Mouse (Mus musculus): ENCODE measurements around the gene Slc38a6.

The Slc38a6 gene

DNA sequence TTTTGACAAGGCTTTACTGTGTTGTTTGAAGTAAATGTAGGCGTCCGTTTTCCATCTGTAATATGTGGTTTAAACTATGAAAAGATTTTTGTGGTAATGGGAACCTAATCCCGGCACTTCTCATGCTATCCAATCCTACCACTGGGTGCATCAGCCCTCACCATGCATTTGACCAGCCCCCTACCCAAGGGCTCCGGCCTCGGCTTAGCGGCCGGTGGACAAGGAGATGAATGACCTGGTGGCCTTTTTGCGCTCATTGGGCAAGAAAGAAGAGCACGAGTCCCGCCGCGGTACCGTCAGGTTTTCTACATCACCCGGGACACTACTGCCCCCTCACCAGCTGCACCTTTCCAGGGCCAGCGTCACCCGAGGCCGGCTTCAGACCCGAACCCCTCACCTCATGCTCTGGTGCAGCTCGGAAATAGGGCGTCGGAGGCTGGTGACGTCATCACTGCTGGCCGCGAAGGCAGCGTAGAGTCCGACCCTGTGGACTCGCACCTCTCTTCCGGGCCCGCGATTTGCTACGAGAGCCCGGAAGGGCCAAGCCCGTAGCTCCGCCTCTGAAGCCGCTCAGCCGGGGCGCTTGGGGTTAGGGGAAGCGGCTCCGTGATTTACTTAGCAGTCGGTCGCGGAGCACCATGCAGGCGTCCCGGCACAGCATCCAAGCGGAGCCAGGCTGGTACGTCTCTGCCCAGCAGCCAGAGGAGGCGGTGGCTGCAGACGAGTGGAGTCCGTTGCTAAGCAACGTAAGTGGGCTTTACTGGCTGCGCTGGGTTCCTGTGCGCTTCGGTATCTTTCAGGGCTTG is at the start of gene Slc38a6, which contains the start of gene Trmt5:
Gene Slc38a6, plus strand, starts transcription at position 493 of the 806 bp plus-strand sequence.
Gene Trmt5, minus strand, starts transcription at position 424 of the 806 bp plus-strand sequence.
- DNase-seq (ENCODE audit: low read depth), result peak; percentile 92

DNA sequence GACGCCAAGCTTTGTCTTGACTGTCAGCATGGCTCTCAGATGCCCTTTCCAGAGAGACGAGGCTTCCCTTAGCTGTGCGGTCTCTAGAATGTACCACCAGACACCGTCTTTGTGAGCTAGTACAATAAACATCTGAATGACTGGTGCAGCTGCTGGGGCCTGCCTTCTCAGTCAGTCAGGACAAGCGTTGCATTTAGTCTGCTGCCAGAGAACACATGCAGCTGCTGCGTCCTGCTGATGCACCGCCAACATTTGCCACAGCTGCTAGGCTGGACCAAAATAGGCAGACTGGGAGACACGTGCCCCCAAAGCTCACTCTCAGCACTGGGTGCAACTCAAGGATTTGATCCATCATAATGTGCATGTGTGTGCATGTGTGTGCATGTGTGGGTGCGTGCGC is 44.6 kb upstream of the Slc38a6 start:
- no peak for DNase-seq (ENCODE audit: low read depth)

DNA sequence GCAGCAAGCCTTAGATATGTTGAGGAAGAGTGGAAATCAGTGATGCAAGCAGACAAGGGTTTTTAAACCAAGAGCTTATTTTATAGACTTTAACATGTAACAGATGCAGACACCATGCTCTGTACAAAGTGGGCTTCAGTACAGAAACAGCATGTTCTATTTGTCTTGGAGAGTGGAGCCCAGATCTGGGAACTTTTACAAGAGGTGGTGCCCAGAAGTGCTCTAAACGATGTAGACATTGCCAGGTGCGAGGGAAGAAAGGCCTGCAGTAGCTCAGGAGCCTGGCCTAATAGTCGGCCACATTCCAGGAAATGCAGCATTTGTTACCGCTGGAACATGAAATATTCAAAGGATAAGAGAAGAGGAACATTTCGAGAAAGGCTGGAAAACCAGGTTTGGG is 40.9 kb upstream of the Slc38a6 start:
- no peak for DNase-seq (ENCODE audit: low read depth)

DNA sequence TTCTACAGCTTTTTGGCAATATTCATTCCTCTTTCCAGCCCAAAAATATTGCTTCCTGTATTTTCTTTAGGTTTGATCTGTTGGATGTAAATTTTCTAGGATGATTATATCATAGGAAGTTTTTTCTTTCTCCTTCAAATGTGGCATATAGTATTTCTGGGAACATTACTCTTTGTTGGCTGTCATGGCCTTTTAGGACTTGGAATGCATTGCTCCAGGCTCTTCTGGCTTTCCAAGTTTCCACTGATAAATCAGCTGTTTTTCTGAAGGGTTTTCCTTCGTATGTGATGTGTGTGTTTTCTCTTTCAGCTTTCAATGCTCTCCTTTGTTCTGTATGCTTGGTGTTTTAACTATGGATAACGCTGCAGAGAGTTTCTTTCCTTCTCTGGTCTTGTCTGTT is 31.6 kb upstream of the Slc38a6 start:
- no peak for DNase-seq (ENCODE audit: low read depth)

DNA sequence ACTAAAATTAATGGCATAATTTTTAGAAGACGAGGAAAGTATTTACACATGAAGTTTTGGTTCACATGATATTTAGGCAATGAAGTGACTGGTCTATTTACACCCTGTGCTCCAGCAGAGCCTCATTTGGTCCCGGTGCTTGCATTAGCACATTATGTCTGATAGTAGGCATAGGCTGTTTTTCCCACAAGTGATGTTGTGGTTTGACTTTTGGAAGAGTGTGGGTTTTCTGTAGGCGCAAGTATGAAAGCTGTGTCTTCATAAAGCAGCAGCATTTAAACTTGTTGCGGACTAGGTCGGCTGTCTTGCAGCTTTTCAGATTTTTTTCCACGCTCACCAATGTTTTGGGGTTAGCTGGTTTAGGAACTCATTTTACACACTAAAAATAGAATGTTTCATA is 27.3 kb upstream of the Slc38a6 start:
- no peak for DNase-seq (ENCODE audit: low read depth)

DNA sequence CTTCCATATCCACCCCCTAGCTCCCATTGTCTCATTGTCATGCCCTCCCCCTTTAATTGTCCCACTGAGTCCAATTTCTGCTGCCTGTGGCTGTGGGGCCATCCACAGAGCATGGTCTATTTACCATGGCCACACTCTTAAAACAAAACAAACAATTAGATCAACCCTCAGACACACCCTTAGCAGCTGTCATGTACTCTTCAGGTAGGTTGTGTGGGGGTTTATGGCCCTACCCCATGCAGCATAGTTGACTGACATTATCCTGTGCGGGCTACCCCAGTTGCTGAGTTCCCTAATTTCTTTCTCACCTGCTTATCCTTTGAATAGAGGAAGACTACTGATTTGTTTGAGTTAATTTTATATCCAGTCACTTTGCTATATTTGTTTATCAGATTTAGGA is 26.2 kb upstream of the Slc38a6 start:
- DNase-seq (ENCODE audit: low read depth), result no peak

DNA sequence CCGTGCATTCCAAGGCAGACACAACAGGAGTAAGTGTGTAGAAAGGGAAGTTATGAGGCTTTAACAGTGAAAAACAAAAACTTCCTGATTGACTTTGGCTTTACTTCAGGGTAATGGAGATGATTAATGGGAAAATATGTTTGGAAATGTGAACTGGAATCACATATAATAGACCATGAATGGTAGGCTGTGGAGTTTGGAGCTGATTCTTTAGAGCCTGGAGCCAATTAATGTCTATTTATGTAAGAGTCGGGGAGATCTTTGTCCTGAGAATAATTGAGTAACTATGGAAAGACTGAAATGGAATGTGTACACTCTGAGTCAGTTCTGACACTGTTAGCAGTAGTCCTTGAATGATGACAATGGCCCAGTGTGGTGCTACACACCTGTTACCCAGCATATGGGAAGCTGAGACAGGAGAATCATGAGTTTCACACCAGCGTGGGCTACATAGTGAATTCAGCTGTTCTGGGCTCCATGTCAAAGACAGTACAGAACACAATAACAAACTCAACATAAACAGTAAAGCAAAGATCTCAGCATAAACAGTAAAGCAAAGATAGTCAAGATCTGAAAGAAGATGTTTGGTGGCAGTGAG is 21.1 kb upstream of the Slc38a6 start:
- no peak for DNase-seq (ENCODE audit: low read depth)

DNA sequence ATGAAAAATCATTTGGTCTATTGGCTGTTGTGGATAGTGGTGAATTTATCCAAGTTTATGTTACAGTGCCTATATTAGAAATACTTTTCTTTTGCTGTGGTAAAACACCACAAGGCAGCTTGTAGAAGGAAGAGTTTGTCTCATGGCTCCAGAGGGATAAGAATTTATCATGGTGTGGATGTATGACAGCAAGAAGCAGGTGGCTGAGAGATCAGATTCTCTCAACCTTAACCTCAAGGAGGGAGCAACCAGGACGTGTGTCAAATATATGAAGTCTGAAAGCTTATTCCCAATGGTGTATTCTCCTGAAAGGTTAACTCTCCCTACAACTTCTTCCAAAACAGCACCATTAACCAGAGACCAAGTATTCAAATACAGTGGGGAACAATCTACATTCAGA is 20.0 kb upstream of the Slc38a6 start:
- no peak for DNase-seq (ENCODE audit: low read depth)

DNA sequence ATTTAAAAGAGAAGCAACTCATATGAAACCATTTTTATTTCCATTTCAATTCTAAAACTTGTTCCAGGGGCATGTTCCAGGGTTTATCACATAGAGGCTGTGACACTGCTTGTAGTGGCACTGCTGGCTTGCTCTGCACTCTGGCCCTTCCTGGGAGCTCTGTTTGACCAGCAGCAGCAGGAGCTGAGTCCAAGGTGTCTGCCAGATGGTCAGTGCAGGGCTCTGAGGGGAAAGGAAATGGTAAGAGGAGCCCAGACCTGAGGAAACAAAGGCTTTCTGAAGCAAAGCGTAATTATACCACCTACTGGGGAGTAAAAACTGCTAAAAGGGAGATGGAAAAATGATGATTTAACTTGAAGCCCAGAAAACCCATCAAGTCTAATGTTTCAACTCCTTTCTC is 18.1 kb upstream of the Slc38a6 start:
- no peak for DNase-seq (ENCODE audit: low read depth)

DNA sequence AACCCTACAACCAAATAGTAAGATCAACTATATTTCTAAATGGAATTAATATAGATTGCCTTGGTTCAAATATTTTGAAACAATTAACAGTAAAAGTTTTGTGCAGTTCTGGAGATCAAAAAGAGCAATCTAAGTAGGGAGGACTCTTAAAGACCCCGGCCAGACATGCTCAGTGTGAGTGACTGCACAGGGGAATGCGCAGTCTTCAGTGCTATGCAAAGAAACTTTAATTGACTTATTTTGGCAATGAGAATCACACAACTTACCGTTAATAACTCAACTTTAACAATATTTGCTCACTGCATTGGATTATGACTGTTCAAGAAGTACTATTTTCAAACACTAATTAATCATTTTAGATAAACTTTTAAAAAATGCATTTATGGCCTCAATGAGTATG is 17.0 kb upstream of the Slc38a6 start:
- no peak for DNase-seq (ENCODE audit: low read depth)

DNA sequence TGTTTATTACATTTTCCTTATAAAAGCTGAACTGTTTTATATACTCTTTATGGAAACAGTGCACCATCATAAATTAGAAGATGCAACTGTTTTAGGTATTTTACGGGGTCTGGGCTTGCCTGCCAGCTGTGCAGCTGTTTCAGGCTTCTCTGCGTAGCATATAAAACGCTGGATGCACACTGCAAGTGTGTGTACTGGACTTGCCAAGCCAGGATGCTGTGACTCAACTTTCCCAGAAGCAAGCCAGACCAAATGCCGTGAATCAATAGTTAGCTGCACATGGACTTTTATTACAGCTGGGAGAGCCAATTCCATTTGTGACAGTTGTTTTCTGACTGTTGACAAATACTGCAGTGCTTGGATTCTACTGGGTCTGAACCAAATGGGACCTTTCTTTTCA is 16.6 kb upstream of the Slc38a6 start:
- no peak for DNase-seq (ENCODE audit: low read depth)

DNA sequence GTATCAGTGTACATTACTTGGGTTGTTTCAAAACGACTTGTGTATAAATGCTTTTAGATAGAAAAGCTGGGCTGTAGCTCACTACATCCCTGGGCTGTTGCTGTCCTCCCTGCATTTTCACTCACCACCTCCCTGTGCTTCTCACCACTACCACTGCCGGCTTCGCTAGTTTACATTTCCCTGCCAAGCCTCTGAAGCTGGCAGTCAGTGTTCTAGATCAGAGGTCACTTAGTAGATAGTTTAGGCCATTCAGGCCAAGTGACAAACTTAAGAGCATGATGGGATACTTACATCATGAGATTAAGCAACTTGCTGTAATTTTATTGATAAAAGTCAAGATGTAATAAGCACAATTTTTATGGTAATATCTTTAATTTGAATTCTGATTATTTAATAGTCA is 11.7 kb upstream of the Slc38a6 start:
- DNase-seq (ENCODE audit: low read depth), result no peak

DNA sequence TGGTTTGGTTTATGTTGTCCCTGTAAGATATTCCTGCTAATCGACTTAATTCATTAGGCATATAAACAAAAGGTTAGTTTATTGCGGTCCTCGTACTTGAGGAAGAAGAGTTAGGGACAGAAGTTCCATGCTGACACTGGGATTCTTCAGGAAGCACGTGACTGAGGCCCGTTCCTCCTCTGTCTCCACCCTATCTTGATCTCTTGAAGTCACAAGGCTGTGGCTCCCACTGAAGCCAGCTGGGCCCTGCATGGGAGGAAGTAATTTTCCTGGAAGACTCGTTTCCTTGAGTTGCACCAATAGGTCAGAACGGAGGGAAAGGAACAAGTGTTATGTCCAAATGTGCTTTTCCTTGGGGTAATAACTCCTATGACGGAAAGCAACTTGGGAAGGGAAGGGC is 1.0 kb downstream of the Slc38a6 start:
- DNase-seq (ENCODE audit: low read depth), result peak; percentile 6

DNA sequence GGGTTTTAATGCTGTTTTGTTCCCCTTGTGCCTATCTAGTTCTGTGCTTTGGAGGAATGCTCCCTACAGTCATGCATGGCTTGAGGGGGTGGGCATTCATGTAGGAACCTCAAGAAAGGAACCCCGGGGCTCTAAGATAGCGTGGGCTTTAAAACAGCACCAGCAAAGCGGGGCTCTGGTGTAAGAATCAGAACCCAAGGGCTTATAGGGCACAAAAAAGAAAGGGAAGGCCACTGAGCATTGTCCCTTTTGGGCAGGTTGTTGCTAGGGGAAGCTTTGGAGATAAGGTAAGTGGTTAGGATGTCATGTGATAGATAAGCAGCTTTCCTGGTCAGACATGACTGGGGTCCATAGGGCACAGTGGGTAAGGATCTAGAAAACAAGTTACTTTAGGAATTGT is 2.0 kb downstream of the Slc38a6 start:
- no peak for DNase-seq (ENCODE audit: low read depth)

DNA sequence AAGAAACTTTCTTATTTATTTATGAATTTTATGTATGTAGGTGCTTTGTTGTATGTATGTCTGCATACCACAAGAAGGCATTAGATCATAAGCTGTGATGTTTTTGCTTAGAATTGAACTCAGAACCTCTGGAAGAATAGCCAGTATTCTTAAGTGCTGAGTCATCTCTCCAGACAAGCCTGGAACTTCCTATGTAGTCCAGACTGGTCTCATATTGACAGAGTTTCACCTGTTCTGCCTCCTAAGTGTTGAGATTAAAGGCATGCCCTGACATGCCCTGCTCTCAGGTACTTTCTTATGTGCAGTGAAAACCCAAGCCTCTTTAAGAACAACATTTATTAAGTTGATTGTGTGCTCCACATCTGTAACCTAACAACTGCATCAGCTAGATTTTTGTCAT is 8.3 kb downstream of the Slc38a6 start:
- no peak for DNase-seq (ENCODE audit: low read depth)

DNA sequence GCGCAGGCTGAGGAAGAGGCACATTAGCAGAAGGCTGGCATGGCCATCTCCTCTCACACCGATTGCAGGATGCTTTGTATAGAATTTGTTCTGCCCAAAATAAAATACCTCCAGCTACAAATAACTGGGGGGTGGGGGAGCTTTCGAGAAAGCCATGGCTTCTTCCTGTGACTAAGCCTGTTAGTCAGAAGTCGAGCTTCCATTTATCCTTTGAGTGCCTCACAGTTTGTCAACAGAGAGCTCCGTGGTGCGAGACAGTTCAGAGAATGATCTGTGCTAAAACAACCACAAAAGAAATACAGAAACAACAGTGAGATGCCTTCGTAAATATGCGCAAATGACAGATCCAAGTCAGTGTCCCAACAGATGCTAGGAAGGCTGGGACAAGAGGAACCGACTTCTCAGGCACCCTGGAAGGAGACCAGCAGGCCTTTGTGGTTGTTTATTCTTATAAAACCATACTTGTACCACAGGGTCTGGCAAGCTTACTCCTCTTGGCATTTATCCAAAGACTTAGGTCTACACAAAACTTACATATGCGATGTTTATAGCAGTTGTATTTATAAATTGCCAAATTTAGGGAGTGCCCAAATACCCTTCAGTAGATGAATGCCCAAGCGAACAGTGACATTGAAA is 9.0 kb downstream of the Slc38a6 start:
- no peak for DNase-seq (ENCODE audit: low read depth)

DNA sequence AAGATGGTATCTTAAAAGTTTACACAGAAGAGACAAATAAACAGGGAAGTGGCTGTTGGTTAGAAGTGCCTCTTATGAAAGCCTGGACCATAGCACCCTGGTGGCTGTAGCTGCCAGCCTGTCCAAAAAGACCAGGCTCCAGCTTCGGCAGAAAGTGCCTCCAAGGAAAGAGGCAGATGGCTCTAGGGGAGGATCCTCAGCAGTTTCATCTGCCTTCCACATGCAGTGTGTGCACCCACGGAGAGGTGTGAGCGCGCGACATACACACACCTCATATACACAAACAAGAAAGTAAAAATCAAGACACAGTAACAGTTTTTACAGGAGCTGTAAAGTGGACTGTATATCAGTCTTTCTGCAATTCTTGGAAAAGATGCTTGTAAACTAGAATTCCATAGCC is 12.0 kb downstream of the Slc38a6 start:
- DNase-seq (ENCODE audit: low read depth), result no peak

DNA sequence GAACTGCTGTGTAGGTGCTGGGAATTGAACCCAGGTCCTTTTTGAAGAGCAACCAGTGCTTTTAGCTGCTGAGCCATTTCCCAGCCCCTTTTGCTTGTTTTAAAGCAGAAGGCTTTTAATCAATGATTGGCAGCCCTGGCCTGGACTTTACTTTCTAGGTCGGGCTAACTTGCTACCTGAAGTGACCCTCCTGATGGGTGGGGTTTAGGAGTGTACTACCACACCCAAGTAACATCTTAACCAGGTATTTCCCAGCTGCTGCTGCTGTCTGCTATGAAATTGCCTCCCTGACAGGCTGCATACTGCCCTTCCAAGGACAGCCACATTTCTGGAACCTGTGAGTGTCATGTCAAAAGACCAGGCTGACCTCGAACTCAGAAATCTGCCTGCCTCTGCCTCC is 14.0 kb downstream of the Slc38a6 start:
- DNase-seq (ENCODE audit: low read depth), result no peak

DNA sequence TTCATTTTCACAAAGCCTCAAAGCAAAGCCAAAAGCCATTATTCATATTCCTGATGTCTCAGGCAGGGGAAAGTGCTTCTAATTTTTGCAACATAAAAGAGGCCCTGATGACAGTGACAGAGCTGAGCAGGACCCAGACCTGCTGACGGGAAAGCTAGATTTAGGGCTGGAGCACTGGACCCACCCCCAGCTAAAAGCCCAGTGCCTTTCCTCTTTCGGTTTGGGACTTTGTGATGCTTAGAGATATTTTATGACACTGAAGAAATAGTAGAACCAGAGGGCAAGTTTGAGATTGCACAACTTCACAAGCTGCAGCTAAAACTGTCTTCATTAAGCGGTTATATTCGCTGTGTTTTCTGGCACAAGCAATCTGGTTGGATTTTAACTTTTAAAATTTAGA is 18.1 kb downstream of the Slc38a6 start:
- DNase-seq (ENCODE audit: low read depth), result no peak

DNA sequence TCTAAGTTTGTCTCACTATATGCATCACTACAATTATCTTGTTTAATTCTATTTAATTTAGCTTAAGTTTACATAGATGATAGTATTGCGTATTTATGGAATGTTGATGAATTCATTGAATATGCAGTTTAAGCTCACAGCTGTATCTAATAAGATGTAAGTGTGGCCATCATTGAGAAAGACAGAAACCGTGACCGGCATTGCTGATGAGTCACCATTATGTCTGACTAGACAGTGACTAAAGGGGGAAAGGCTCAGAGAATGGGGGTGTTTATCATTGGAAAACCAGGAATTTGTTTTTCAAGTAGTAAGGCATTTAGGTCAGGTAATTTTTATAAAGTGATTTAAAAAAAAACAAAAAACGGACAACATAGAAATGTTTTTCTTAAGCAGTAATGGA is 21.2 kb downstream of the Slc38a6 start:
- no peak for DNase-seq (ENCODE audit: low read depth)

DNA sequence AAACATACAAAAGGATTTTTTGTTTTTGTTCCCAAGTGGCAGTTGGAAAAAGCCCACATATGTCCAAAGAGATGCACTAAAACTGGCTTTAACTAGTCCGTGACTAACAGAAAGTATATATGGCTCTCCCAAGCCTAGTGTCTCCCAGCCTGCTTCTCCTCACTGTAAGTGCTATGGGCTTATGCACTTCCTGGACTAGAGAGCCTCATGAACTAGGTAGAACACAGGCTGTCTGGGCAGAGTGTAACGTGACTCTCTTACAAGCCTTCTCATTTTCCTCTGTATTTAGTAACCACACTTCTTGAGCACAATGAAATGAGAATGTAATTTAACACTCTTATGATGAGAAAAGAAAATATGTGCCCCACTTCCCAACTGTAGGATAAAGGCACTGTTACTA is 22.1 kb downstream of the Slc38a6 start:
- no peak for DNase-seq (ENCODE audit: low read depth)

DNA sequence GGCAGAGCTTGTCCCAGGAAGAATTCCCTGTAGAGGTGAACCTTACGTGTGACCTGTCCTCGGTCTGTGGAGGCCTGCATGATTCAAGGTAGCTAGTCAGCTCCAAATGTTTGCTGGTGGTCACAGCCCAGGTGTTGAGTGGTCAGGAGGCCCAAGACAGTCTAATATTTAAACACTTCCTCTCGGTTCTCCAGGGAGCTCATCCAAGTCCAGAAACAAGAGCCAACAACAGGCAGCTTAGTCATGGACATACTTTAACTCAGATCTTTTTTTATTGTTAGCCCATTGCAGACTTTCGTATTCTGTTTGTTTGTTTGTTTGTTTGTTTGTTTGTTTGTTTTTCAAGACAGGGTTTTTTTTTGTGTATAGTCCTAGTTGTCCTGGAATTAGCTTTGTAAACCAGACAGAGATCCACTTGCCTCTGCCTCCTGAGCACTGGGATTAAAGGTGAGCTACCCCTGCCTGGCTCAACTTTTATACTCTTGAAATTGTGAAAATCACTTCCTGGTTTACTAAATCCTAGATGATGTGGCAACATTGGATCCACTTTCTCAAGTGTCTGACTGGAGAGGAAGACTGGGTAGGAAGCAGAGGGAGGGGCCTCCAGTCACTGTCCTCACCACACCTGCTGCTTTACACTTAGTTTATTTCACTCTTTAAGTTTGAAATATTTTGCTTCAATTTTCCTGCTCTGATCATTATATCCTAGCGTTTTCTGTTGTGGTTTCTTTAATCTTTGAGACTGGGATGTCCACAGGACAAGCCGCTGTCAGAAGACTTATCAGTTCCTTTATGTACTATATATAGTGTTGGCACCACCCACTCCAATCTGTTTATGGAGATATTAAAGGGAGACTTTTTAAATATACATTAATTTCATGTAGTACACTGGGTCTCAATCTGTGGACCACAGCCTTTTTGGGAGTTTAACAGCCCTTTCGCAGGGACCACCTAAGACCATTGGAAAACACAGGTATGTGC is 31.4 kb downstream of the Slc38a6 start:
- DNase-seq (ENCODE audit: low read depth), result no peak
